Mouse (Mus musculus) liver, embryonic 14.5 days (tissue): ENCODE results near the gene Ccl27a.

Source experiments
- CTCF ChIP-seq: IDR thresholded peaks from 2 replicates; pipeline ENCODE4 v1.5.1; 2016; ENCODE audit warnings: antibody characterized with exemption, low read depth, control low read depth
- EP300 ChIP-seq: IDR thresholded peaks from 2 replicates; pipeline ENCODE4 v1.6.1; 2016; ENCODE audit warnings: antibody characterized with exemption, low read depth

GRCm38 (mm10) chr4:41740380-41741157, 33.5 kb downstream of the Ccl27a start:
- TF ChIP-seq CTCF (peak; percentile 26; the same call in 1 of the 2 replicates), EP300 (no peak)
